Mouse (Mus musculus) olfactory bulb, adult 2 months (tissue): Measurements from ENCODE around the gene Rcan1.

Experiments
- CTCF ChIP-seq: fragments of 200-500 bp; IDR thresholded peaks from 2 replicates; pipeline ENCODE4 v1.5.1; 2012; ENCODE audit warnings: low read depth, mild to moderate bottlenecking, low read length, moderate library complexity; ENCODE audit not compliant: insufficient read depth
- POLR2A ChIP-seq: fragments of 200-500 bp; IDR thresholded peaks from 2 replicates; pipeline ENCODE4 v1.6.1; 2012; ENCODE audit warnings: mild to moderate bottlenecking, low read depth, low read length, moderate library complexity; ENCODE audit not compliant: insufficient read depth

DNA sequence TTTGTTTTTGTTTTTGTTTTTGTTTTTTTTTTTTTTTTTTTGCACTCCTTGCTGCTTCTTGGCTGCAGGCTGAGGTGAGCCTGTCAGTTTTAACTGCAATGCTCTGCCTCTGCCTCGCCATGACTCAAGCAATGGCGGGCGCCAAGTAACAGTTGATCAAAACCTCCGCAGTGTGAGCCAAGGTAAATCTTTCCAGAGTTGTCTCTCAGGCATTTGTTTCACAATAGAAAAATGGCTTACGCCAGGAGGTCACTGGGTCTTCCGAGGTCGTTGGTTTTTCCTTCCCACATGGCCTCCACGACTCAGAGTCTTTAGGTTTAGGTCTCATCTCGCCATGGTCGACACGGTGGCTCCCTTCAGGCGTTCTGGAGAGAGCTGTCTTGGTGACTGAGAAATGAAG lies 117.4 kb downstream of the Rcan1 start:
- no peak for TF ChIP-seq CTCF
- no peak for TF ChIP-seq POLR2A
